In the genomic region with DNA sequence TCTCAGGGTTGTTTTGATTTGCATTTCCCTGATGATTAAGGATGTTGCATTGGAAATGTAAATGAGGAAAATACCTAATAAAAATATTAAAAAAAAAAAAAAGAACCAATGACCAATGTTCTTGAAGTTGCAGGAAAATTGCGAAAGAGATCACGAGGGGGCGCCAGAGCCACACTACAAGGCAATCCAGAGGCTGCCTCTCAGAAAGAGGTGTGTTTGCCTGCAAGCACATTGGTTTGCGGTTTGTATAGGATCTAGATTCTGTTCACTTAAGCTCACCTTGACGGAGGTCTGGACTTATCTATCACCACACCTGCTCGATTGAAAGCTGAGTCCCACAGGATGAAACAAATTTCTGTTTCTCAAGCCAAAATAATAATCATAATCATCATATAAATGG, we compare ENCODE assay signal across 9 mouse cellular contexts.
A peak's percentile ranks its signal among the peaks of the same experiment; 100 is the strongest.
DNase-seq lines count a peak whose midpoint lies in the region; ATAC-seq and TF ChIP-seq lines count a peak whose summit lies in the region.
"Had no signal": no experiment of that assay in that cellular context is flagged by ENCODE, and none has a peak within 500 bp of the region (broad histone marks: within the 10 kb centered on the region; RNA-seq: fewer than 3 reads in every experiment).

No protein-coding gene starts in this region.

- no peak for TF ChIP-seq POLR2A in bone marrow macrophage, adult 2 months (IDR thresholded peaks at IDR 0.05; ENCODE audit: borderline replicate concordance, low read depth, low read length)

- in situ Hi-C loops in ES-E14 (cut with MboI; ENCODE audit: low sequenced_read_pairs in 2 of 2, unreplicated experiment in 2 of 2): loop anchor here in 1 of 2 experiments (25.0 kb wide), 1 partner anchor 976 kb away; no protein-coding TSS in a partner anchor

- H3K4me3 ChIP-seq in ES-E14 (ENCODE audit: insufficient read depth in 1 of 2, low read depth in 1 of 2, low read length in 2 of 2, poor library complexity in 1 of 2, severe bottlenecking in 1 of 2): no peak overlapping the region
- no peak overlapping the region for H3K4me3 ChIP-seq in bone marrow macrophage, adult 2 months (ENCODE audit: insufficient read depth, low read length)
- H3K4me3 ChIP-seq in forebrain, embryonic 11.5 days (ENCODE audit: low read depth, low read length): no peak overlapping the region
- no peak overlapping the region for H3K4me3 ChIP-seq in midbrain, embryonic 11.5 days (ENCODE audit: low read depth, low read length)
- H3K4me3 ChIP-seq: lung, embryonic 15.5 days had no signal

- H3K4me2 ChIP-seq in forebrain, embryonic 11.5 days (ENCODE audit: low read depth, low read length, severe bottlenecking): no peak overlapping the region
- no peak overlapping the region for H3K4me2 ChIP-seq in midbrain, embryonic 11.5 days
- H3K4me2 ChIP-seq: lung, embryonic 15.5 days had no signal

- WGBS in forebrain, embryonic 11.5 days: 10% methylated on average over 6 of the region's 6 CpGs
- 10% methylated on average over 6 of the region's 6 CpGs for WGBS in midbrain, embryonic 11.5 days

- DNase-seq in ES-E14 (ENCODE audit: low read depth, low spot score): peak; percentile 29
- DNase-seq in forebrain, embryonic 11.5 days (ENCODE audit: low spot score): peak; percentile 87
- peak; percentile 92 for DNase-seq in heart, postnatal 4 days
- peak; percentile 63 for DNase-seq in left cerebral cortex, adult 11 months (ENCODE audit: low spot score)
- peak; percentile 99 for DNase-seq in midbrain, embryonic 11.5 days (ENCODE audit: low spot score, missing footprints)
- DNase-seq in right cerebral cortex, postnatal 4 days: peak; percentile 92

- no peaks in the 10 kb centered on the region for H3K36me3 ChIP-seq in ES-E14 (ENCODE audit: control insufficient read depth, insufficient read depth, low read length, poor library complexity, severe bottlenecking)
- no peaks in the 10 kb centered on the region for H3K36me3 ChIP-seq in forebrain, embryonic 11.5 days (ENCODE audit: control insufficient read depth, insufficient read depth, low read length)
- no peaks in the 10 kb centered on the region for H3K36me3 ChIP-seq in midbrain, embryonic 11.5 days (ENCODE audit: control insufficient read depth, insufficient read depth, low read length)
- H3K36me3 ChIP-seq: lung, embryonic 15.5 days had no signal

- ATAC-seq in forebrain, embryonic 11.5 days (replicated peaks; ENCODE audit: low FRiP score): peak; percentile 76
- peak; percentile 70; the same call in 1 of the 2 replicates for ATAC-seq in midbrain, embryonic 11.5 days (ENCODE audit: low FRiP score)
- no peak for ATAC-seq in erythroid progenitor cell, adult 5-6 weeks (replicated peaks; ENCODE audit: low FRiP score, poor library complexity, severe bottlenecking)

- H3K27me3 ChIP-seq in forebrain, embryonic 11.5 days (ENCODE audit: control insufficient read depth, insufficient read depth, low read length): no peaks in the 10 kb centered on the region
- no peaks in the 10 kb centered on the region for H3K27me3 ChIP-seq in midbrain, embryonic 11.5 days (ENCODE audit: control insufficient read depth, insufficient read depth, low read length)
- H3K27me3 ChIP-seq: lung, embryonic 15.5 days had no signal

- H3K4me1 ChIP-seq in ES-E14 (ENCODE audit: control insufficient read depth in 2 of 2, insufficient read depth in 2 of 2, low read length in 2 of 2, poor library complexity in 1 of 2): no peaks in the 10 kb centered on the region
- H3K4me1 ChIP-seq in bone marrow macrophage, adult 2 months (ENCODE audit: control insufficient read depth, insufficient read depth, low read length): peaks cover 4% of the 10 kb centered on the region
- no peaks in the 10 kb centered on the region for H3K4me1 ChIP-seq in forebrain, embryonic 11.5 days (replicated peaks; ENCODE audit: control insufficient read depth, insufficient read depth, low read length)
- H3K4me1 ChIP-seq in midbrain, embryonic 11.5 days (ENCODE audit: control insufficient read depth, insufficient read depth, low read length): no peaks in the 10 kb centered on the region
- H3K4me1 ChIP-seq: lung, embryonic 15.5 days had no signal

- H3K9me3 ChIP-seq in ES-E14 (ENCODE audit: control insufficient read depth, insufficient read depth, low read depth, low read length): no peaks in the 10 kb centered on the region
- no peaks in the 10 kb centered on the region for H3K9me3 ChIP-seq in forebrain, embryonic 11.5 days (ENCODE audit: control insufficient read depth, low read length)
- no peaks in the 10 kb centered on the region for H3K9me3 ChIP-seq in midbrain, embryonic 11.5 days (ENCODE audit: control insufficient read depth, low read length)
- H3K9me3 ChIP-seq: lung, embryonic 15.5 days had no signal

- TF ChIP-seq CTCF in bone marrow macrophage, adult 2 months (IDR thresholded peaks at IDR 0.05; ENCODE audit: low read depth, low read length): peak; percentile 58

- no peak overlapping the region for H3K9ac ChIP-seq in ES-E14 (ENCODE audit: insufficient read depth, low read depth, low read length, poor library complexity, severe bottlenecking)
- H3K9ac ChIP-seq in forebrain, embryonic 11.5 days (ENCODE audit: low read length): no peak overlapping the region
- H3K9ac ChIP-seq in midbrain, embryonic 11.5 days (ENCODE audit: low read length): no peak overlapping the region
- H3K9ac ChIP-seq: lung, embryonic 15.5 days had no signal

- no peak overlapping the region for H3K27ac ChIP-seq in ES-E14 (ENCODE audit: insufficient read depth, low read depth, low read length, poor library complexity, severe bottlenecking)
- no peak overlapping the region for H3K27ac ChIP-seq in bone marrow macrophage, adult 2 months (ENCODE audit: insufficient read depth, low read depth, low read length)
- H3K27ac ChIP-seq in forebrain, embryonic 11.5 days (ENCODE audit: low read depth, low read length): no peak overlapping the region
- no peak overlapping the region for H3K27ac ChIP-seq in midbrain, embryonic 11.5 days (ENCODE audit: low read depth, low read length)
- H3K27ac ChIP-seq: lung, embryonic 15.5 days had no signal

TF ChIP-seq in ES-E14, 5 proteins besides CTCF, POLR2A, EP300 and RAD21:
- peak; percentile 79; the same call in 1 of the 2 replicates for TF ChIP-seq ZC3H11A (IDR thresholded peaks at IDR 0.05; ENCODE audit: borderline replicate concordance, low read depth, low read length)
- TF ChIP-seq CHD2 (IDR thresholded peaks at IDR 0.05; ENCODE audit: low read depth, low read length): no peak
- TF ChIP-seq ZNF384 (IDR thresholded peaks at IDR 0.05; ENCODE audit: low read depth, low read length): peak; percentile 48; the same call in 1 of the 2 replicates
- TF ChIP-seq HCFC1 (IDR thresholded peaks at IDR 0.05; ENCODE audit: borderline replicate concordance, insufficient read depth, low read length): no peak

Comparison
In these comparisons a context has a peak if more than half of its experiments do, and no peak if none do; other contexts are left out.
1. DNase-seq: peak in every context shown above with its lines; median percentile 99 in midbrain, embryonic 11.5 days; 92 in heart, postnatal 4 days; 92 in right cerebral cortex, postnatal 4 days; 87 in forebrain, embryonic 11.5 days; 63 in left cerebral cortex, adult 11 months; 29 in ES-E14.